Mouse (Mus musculus) forebrain, embryonic 14.5 days (tissue): ENCODE results near the gene Erf. TPM values are rescaled to one million over a fixed set of nuclear protein-coding genes. Genes with fewer than 3 reads are reported as not detected.
"Not testable (repeated sequence)": the region's sequence is repeated elsewhere in the genome, so short reads cannot be mapped to it uniquely, and the experiment has no call there.

ENCODE experiments used
- ATAC-seq: fragments of 200-750 bp; cut with Nextera tagmentation; 2 replicates; pipeline ENCODE4 v1.8.0; 2017; ENCODE audit warnings: mild to moderate bottlenecking, moderate library complexity
- DNase-seq: peaks from one replicate; pipeline ENCODE4 v3.0.0-alpha.2; 2015; ENCODE audit warnings: low spot score
- H3K27ac ChIP-seq: fragments of 300-500 bp; sonication (generic); 2 replicates; pipeline ENCODE4 v1.5.1; 2014; ENCODE audit warnings: low read depth, mild to moderate bottlenecking, control low read depth, low read length, moderate library complexity
- H3K27me3 ChIP-seq: fragments of 300-500 bp; sonication (generic); replicated peaks from 2 replicates; pipeline ENCODE4 v1.6.1; 2014; ENCODE audit warnings: low read length, control low read depth, mixed read lengths; ENCODE audit not compliant: control insufficient read depth, insufficient read depth
- H3K36me3 ChIP-seq: fragments of 300-500 bp; sonication (generic); 2 replicates; pipeline ENCODE4 v1.6.1; 2014; ENCODE audit warnings: low read length, control low read depth; ENCODE audit not compliant: control insufficient read depth, insufficient read depth
- H3K4me1 ChIP-seq: fragments of 300-500 bp; sonication (generic); 2 replicates; pipeline ENCODE4 v1.6.1; 2014; ENCODE audit warnings: antibody characterized with exemption, low read length, control low read depth; ENCODE audit not compliant: control insufficient read depth, insufficient read depth
- H3K4me2 ChIP-seq: fragments of 300-500 bp; sonication (generic); 2 replicates; pipeline ENCODE4 v1.6.1; 2014; ENCODE audit warnings: mild to moderate bottlenecking, control low read depth, low read length
- H3K4me3 ChIP-seq: fragments of 300-500 bp; sonication (generic); 2 replicates; pipeline ENCODE4 v1.5.1; 2014; ENCODE audit warnings: low read depth, low read length, control low read depth
- H3K9ac ChIP-seq: fragments of 300-500 bp; sonication (generic); 2 replicates; pipeline ENCODE4 v1.6.1; 2014; ENCODE audit warnings: mild to moderate bottlenecking, low read length, control low read depth, moderate library complexity
- H3K9me3 ChIP-seq: fragments of 300-500 bp; sonication (generic); replicated peaks from 2 replicates; pipeline ENCODE4 v1.6.1; 2016; ENCODE audit warnings: low read length, control low read depth, mixed read lengths; ENCODE audit not compliant: control insufficient read depth
- WGBS: fragments of 180-500 bp; shearing (Covaris S2); extraction: QIAGEN DNeasy Blood & Tissue Kit; methylation state at CpG from one replicate; pipeline ENCODE4 v1.1.7; 2014; 5-methylcytosine and 5-hydroxymethylcytosine counted together
- polyA plus RNA-seq: library from polyadenylated mRNA; unstranded; fragments of >200 nt; fragmentation: Nextera tagmentation; extraction: Ambion mirVana; gene quantifications from 2 replicates; pipeline ENCODE4 v1.2.1, GENCODE M21; 2014

Gene Erf
- polyA plus RNA-seq, 1 experiment from 2014 or later, result 8.2 TPM

- Histone ChIP-seq H3K9me3 (no peaks in the 10 kb centered on the region), H3K27me3 (no peaks in the 10 kb centered on the region), H3K4me1 (peaks cover 18% of the 10 kb centered on the region), H3K4me2 (no peak overlapping the region), H3K36me3 (peaks cover 40% of the 10 kb centered on the region), H3K4me3 (no peak overlapping the region), H3K9ac (peak overlapping the region; percentile 6; the same call in 1 of the 2 replicates), H3K27ac (no peak overlapping the region)
- DNase-seq, result no peak
- WGBS, result 91% methylated on average over 35 of the region's 35 CpGs
- ATAC-seq, result no peak
Measured at GRCm38 (mm10) chr7:25270652-25271633, 20.4 kb upstream of the Erf start.

DNA sequence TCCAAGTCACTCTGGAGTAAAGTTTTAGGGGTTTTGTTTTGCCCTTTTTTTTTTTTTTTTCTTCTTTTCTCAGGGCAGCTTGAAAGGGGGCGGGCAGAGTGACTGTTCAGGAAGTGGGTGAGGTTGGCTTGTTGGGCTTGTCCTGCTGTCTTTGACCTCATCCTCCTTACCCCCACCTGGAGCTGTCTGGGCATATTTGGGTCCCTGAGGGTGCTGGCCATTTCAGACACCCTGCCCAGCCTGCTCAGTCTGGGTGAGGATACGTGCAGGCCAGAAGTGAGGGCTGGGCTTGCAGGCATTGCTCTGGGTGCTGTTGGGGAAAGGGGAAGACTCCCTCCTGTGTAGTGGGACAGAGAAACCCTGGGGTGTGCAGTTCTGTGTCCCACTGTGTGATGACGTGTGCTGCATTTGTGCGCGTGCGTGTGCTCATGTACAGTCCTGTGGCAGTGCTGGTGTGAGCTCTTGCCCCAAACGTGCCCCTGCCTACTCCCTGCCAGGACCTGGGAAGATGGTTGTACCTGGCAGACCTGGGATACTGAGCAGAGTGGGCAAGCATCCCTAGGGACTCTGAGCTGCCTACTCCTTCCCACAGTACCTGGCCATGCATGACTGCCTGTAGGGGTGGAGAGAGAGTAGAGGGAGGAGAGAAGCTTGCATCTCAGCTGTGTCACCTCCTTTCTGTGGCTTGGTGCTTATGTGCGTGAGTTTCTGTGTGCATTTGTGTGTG is 19.1 kb upstream of the Erf start:
- ATAC-seq, result no peak
- Histone ChIP-seq H3K27ac (no peak overlapping the region), H3K4me2 (peak overlapping the region; percentile 80), H3K9ac (peak overlapping the region; percentile 81; the same call in 1 of the 2 replicates), H3K4me3 (peak overlapping the region; percentile 73), H3K36me3 (peaks cover 36% of the 10 kb centered on the region), H3K27me3 (no peaks in the 10 kb centered on the region), H3K9me3 (no peaks in the 10 kb centered on the region), H3K4me1 (peaks cover 18% of the 10 kb centered on the region)
- 86% methylated on average over 8 of the region's 8 CpGs for WGBS
- DNase-seq, result no peak

- DNase-seq (no peak), ATAC-seq (no peak)
- Histone ChIP-seq H3K27ac (no peak overlapping the region), H3K9ac (peak overlapping the region; percentile 81), H3K36me3 (peaks cover 32% of the 10 kb centered on the region), H3K4me1 (peaks cover 14% of the 10 kb centered on the region), H3K4me2 (peak overlapping the region; percentile 80), H3K27me3 (no peaks in the 10 kb centered on the region), H3K9me3 (no peaks in the 10 kb centered on the region), H3K4me3 (peak overlapping the region; percentile 73)
- WGBS, result 49% methylated on average over 4 of the region's 4 CpGs
Measured at GRCm38 (mm10) chr7:25269029-25269428, 18.5 kb upstream of the Erf start.

- Histone ChIP-seq H3K9ac (peak overlapping the region; percentile 81), H3K27ac (peak overlapping the region; percentile 82), H3K4me2 (peak overlapping the region; percentile 80), H3K4me1 (peaks cover 14% of the 10 kb centered on the region), H3K27me3 (no peaks in the 10 kb centered on the region), H3K4me3 (peak overlapping the region; percentile 73), H3K9me3 (no peaks in the 10 kb centered on the region), H3K36me3 (peaks cover 28% of the 10 kb centered on the region)
- WGBS, result 3% methylated on average over 7 of the region's 7 CpGs
- DNase-seq (no peak), ATAC-seq (no peak)
Measured at GRCm38 (mm10) chr7:25268588-25268987, 18.0 kb upstream of the Erf start.

- Histone ChIP-seq H3K27me3 (no peaks in the 10 kb centered on the region), H3K4me2 (peak overlapping the region; percentile 80), H3K4me3 (peak overlapping the region; percentile 73), H3K9ac (peak overlapping the region; percentile 81), H3K9me3 (no peaks in the 10 kb centered on the region), H3K27ac (peak overlapping the region; percentile 84), H3K4me1 (peaks cover 14% of the 10 kb centered on the region), H3K36me3 (peaks cover 22% of the 10 kb centered on the region)
- DNase-seq (peak; percentile 100), ATAC-seq (peak; percentile 96)
- WGBS, result under 1% methylated on average over 33 of the region's 33 CpGs
Measured at GRCm38 (mm10) chr7:25267751-25268463, 17.3 kb upstream of the Erf start.

DNA sequence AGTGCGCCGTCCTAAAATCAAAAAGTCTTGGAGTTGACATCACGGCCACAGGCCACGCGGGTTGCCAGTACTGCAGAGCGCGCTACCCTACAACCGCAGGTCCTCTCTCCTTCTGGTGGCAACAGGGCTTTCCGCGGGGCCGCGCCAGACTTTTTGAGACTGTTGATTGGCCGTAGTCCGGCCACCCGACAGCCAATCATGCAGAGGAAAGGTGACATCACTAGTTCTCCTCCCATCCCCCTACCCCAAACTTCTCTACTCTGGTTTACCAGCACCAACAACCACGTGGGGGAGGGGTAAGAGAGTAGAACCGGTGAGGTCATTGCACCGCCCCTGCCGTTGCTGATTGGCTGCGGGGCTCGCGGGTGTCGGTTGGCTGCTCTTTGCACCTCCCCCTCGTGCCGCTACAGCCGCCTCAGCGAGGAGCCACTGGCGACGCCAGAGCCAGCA is 16.8 kb upstream of the Erf start, which contains the start of gene Cic:
Cic (plus strand) TSS at position 404 of the 450 bp plus-strand sequence.
- H3K4me2 ChIP-seq, result peak within 1 kb of the TSS; percentile 80
- WGBS, result under 1% methylated on average over 29 of the region's 29 CpGs
- peaks cover 14% of the 10 kb centered on the region for H3K4me1 ChIP-seq
- H3K27me3 ChIP-seq, result no peaks in the 10 kb centered on the region
- H3K4me3 ChIP-seq, result peak within 1 kb of the TSS; percentile 73
- H3K27ac ChIP-seq, result peak within 1 kb of the TSS; percentile 84
- DNase-seq (peak; percentile 100), ATAC-seq (peak; percentile 85)
- H3K9ac ChIP-seq, result peak within 1 kb of the TSS; percentile 81
- H3K9me3 ChIP-seq, result no peaks in the 10 kb centered on the region
- peaks cover 16% of the 10 kb centered on the region for H3K36me3 ChIP-seq

GRCm38 (mm10) chr7:25266180-25266962 is 15.8 kb upstream of the Erf start:
- Histone ChIP-seq H3K27me3 (no peaks in the 10 kb centered on the region), H3K9me3 (no peaks in the 10 kb centered on the region), H3K36me3 (peaks cover 7% of the 10 kb centered on the region; the same call in 1 of the 2 replicates), H3K9ac (no peak overlapping the region), H3K4me1 (peaks cover 14% of the 10 kb centered on the region), H3K27ac (no peak overlapping the region), H3K4me2 (peak overlapping the region; percentile 64), H3K4me3 (peak overlapping the region; percentile 58; the same call in 1 of the 2 replicates)
- ATAC-seq (no peak), DNase-seq (no peak)
- WGBS, result 88% methylated on average over 8 of the region's 8 CpGs

DNA sequence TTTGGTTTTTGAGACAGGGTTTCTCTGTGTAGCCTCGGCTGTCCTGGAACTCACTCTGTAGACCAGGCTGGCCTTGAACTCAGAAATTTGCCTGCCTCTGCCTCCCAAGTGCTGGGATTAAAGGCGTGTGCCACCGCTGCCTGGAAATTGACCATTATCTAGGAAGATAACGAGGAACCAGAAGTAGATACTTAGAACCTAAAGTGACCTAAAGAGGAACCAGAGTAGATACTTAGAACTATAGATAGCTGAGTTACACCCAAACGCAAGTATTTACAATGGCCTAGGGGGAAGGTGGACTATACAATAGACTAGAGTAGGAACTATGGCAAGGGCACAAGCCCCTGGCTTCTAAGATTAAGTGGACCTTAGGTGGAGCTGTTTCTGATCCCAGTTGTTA is 15.2 kb upstream of the Erf start:
- H3K9ac ChIP-seq, H3K27ac ChIP-seq, DNase-seq, H3K9me3 ChIP-seq, ATAC-seq, H3K4me2 ChIP-seq, H3K27me3 ChIP-seq, H3K36me3 ChIP-seq, H3K4me3 ChIP-seq: not testable (repeated sequence)
- 92% methylated on average over 5 of the region's 5 CpGs for whole genome bisulfite sequencing
- peaks cover 14% of the 10 kb centered on the region for H3K4me1 ChIP-seq
